Mouse (Mus musculus): ENCODE measurements around the gene Zfp111. TPM values are rescaled to one million over a fixed set of nuclear protein-coding genes. Genes with fewer than 3 reads are reported as not detected.

The Zfp111 gene
- polyA plus RNA-seq, 1 experiment, result 8.9 TPM

DNA sequence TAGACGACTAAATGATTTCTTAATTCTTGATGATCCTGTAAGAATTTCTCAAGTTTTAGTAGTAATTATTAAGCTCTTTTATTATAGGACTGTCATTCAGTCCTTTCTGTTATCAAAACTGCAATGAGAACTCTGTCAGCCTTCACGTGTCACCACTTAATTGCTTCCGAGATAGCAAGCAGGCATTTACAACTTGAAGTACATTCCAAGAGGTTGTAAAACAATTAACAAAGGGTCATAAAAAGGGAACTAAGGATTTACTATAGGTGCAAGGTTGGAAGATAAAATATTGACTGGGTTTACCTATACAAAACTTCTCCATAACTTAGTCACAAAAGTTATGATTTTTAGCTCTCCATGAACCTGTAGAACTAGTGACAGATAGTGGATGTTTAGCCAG, 18.1 kb downstream of the Zfp111 start:
- Histone ChIP-seq H3K4me3 (ENCODE audit: low read depth, low read length) (no peak overlapping the region), H3K9ac (ENCODE audit: low read depth, poor library complexity, severe bottlenecking) (no peak overlapping the region), H3K9me3 (replicated peaks; ENCODE audit: control insufficient read depth, insufficient read depth, low read length, poor library complexity, severe bottlenecking) (peaks cover 2% of the 10 kb centered on the region; the same call in 1 of the 2 replicates), H3K36me3 (ENCODE audit: control insufficient read depth, insufficient read depth, low read length, poor library complexity, severe bottlenecking) (peaks cover 3% of the 10 kb centered on the region; the same call in 1 of the 2 replicates), H3K27ac (ENCODE audit: insufficient read depth, low read length) (no peak overlapping the region), H3K4me1 (ENCODE audit: control insufficient read depth, insufficient read depth, low read length) (peaks cover 3% of the 10 kb centered on the region), H3K27me3 (ENCODE audit: control insufficient read depth, insufficient read depth, low read length, poor library complexity, severe bottlenecking) (no peaks in the 10 kb centered on the region)
- TF ChIP-seq EP300 (IDR thresholded peaks at IDR 0.05; ENCODE audit: insufficient read depth, low read depth, low read length) (no peak), POLR2A (IDR thresholded peaks at IDR 0.05; ENCODE audit: insufficient read depth, low read length) (no peak)

GRCm38 (mm10) chr7:24191361-24191760, 19.9 kb downstream of the Zfp111 start:
- H3K9ac ChIP-seq (ENCODE audit: low read depth, poor library complexity, severe bottlenecking), result no peak overlapping the region
- H3K4me3 ChIP-seq (ENCODE audit: low read depth, low read length), result no peak overlapping the region
- H3K27ac ChIP-seq (ENCODE audit: insufficient read depth, low read length), result no peak overlapping the region
- H3K4me1 ChIP-seq (ENCODE audit: control insufficient read depth, insufficient read depth, low read length), result peaks cover 3% of the 10 kb centered on the region
- no peak for TF ChIP-seq EP300 (IDR thresholded peaks at IDR 0.05; ENCODE audit: insufficient read depth, low read depth, low read length)
- TF ChIP-seq CTCF (IDR thresholded peaks at IDR 0.05; ENCODE audit: low read depth, low read length), result no peak
- TF ChIP-seq POLR2A (IDR thresholded peaks at IDR 0.05; ENCODE audit: insufficient read depth, low read length), result no peak
- H3K36me3 ChIP-seq (ENCODE audit: control insufficient read depth, insufficient read depth, low read length, poor library complexity, severe bottlenecking), result no peaks in the 10 kb centered on the region
- no peaks in the 10 kb centered on the region for H3K27me3 ChIP-seq (ENCODE audit: control insufficient read depth, insufficient read depth, low read length, poor library complexity, severe bottlenecking)
- H3K9me3 ChIP-seq (replicated peaks; ENCODE audit: control insufficient read depth, insufficient read depth, low read length, poor library complexity, severe bottlenecking), result no peaks in the 10 kb centered on the region; the same call in 1 of the 2 replicates

- H3K4me1 ChIP-seq (ENCODE audit: control insufficient read depth, insufficient read depth, low read length), result peaks cover 3% of the 10 kb centered on the region
- H3K27me3 ChIP-seq (ENCODE audit: control insufficient read depth, insufficient read depth, low read length, poor library complexity, severe bottlenecking), result no peaks in the 10 kb centered on the region
- H3K27ac ChIP-seq (ENCODE audit: insufficient read depth, low read length), result no peak overlapping the region
- H3K4me3 ChIP-seq (ENCODE audit: low read depth, low read length), result no peak overlapping the region
- no peaks in the 10 kb centered on the region; the same call in 1 of the 2 replicates for H3K9me3 ChIP-seq (replicated peaks; ENCODE audit: control insufficient read depth, insufficient read depth, low read length, poor library complexity, severe bottlenecking)
- no peaks in the 10 kb centered on the region for H3K36me3 ChIP-seq (ENCODE audit: control insufficient read depth, insufficient read depth, low read length, poor library complexity, severe bottlenecking)
- TF ChIP-seq EP300 (IDR thresholded peaks at IDR 0.05; ENCODE audit: insufficient read depth, low read depth, low read length), result no peak
- TF ChIP-seq CTCF (IDR thresholded peaks at IDR 0.05; ENCODE audit: low read depth, low read length), result no peak
- no peak for TF ChIP-seq POLR2A (IDR thresholded peaks at IDR 0.05; ENCODE audit: insufficient read depth, low read length)
- no peak overlapping the region for H3K9ac ChIP-seq (ENCODE audit: low read depth, poor library complexity, severe bottlenecking)
These were observed 21.7 kb downstream of the Zfp111 start for GRCm38 (mm10) chr7:24189571-24189944.

GRCm38 (mm10) chr7:24188901-24189570, 22.2 kb downstream of the Zfp111 start:
- Histone ChIP-seq H3K4me3 (ENCODE audit: low read depth, low read length) (no peak overlapping the region), H3K27ac (ENCODE audit: insufficient read depth, low read length) (no peak overlapping the region), H3K9me3 (replicated peaks; ENCODE audit: control insufficient read depth, insufficient read depth, low read length, poor library complexity, severe bottlenecking) (no peaks in the 10 kb centered on the region; the same call in 1 of the 2 replicates), H3K27me3 (ENCODE audit: control insufficient read depth, insufficient read depth, low read length, poor library complexity, severe bottlenecking) (no peaks in the 10 kb centered on the region), H3K36me3 (ENCODE audit: control insufficient read depth, insufficient read depth, low read length, poor library complexity, severe bottlenecking) (no peaks in the 10 kb centered on the region), H3K4me1 (ENCODE audit: control insufficient read depth, insufficient read depth, low read length) (peaks cover 3% of the 10 kb centered on the region), H3K9ac (ENCODE audit: low read depth, poor library complexity, severe bottlenecking) (no peak overlapping the region)
- TF ChIP-seq EP300 (IDR thresholded peaks at IDR 0.05; ENCODE audit: insufficient read depth, low read depth, low read length) (no peak), POLR2A (IDR thresholded peaks at IDR 0.05; ENCODE audit: insufficient read depth, low read length) (no peak), CTCF (IDR thresholded peaks at IDR 0.05; ENCODE audit: low read depth, low read length) (no peak)

GRCm38 (mm10) chr7:24187611-24188010, 23.6 kb downstream of the Zfp111 start:
- Histone ChIP-seq H3K9me3 (replicated peaks; ENCODE audit: control insufficient read depth, insufficient read depth, low read length, poor library complexity, severe bottlenecking) (no peaks in the 10 kb centered on the region), H3K27me3 (ENCODE audit: control insufficient read depth, insufficient read depth, low read length, poor library complexity, severe bottlenecking) (no peaks in the 10 kb centered on the region), H3K9ac (ENCODE audit: low read depth, poor library complexity, severe bottlenecking) (no peak overlapping the region), H3K36me3 (ENCODE audit: control insufficient read depth, insufficient read depth, low read length, poor library complexity, severe bottlenecking) (no peaks in the 10 kb centered on the region), H3K27ac (ENCODE audit: insufficient read depth, low read length) (no peak overlapping the region), H3K4me1 (ENCODE audit: control insufficient read depth, insufficient read depth, low read length) (peaks cover 3% of the 10 kb centered on the region), H3K4me3 (ENCODE audit: low read depth, low read length) (no peak overlapping the region)
- TF ChIP-seq EP300 (IDR thresholded peaks at IDR 0.05; ENCODE audit: insufficient read depth, low read depth, low read length) (no peak), POLR2A (IDR thresholded peaks at IDR 0.05; ENCODE audit: insufficient read depth, low read length) (no peak), CTCF (IDR thresholded peaks at IDR 0.05; ENCODE audit: low read depth, low read length) (no peak)

DNA sequence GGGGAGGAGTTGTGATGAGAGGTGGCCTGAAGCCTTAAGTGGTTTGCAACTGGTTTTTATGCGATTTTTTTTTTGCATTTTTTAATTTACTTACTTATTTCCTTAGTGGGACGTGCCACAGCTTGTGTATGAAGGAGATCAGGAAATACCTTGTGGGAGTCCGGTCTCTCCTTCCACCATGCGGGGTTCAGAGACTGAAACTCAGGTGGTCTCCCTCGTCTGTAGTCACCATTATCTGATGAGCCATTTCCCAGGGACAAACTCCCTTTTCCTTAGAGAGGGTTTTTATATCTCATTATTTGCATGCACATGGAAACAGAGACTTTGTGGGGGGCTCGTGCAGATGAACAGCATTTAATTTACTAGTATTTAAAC, 35.9 kb downstream of the Zfp111 start:
- H3K27ac ChIP-seq (ENCODE audit: insufficient read depth, low read length), result no peak overlapping the region
- H3K4me3 ChIP-seq (ENCODE audit: low read depth, low read length), result peak overlapping the region; percentile 99
- no peaks in the 10 kb centered on the region for H3K4me1 ChIP-seq (ENCODE audit: control insufficient read depth, insufficient read depth, low read length)
- no peaks in the 10 kb centered on the region for H3K36me3 ChIP-seq (ENCODE audit: control insufficient read depth, insufficient read depth, low read length, poor library complexity, severe bottlenecking)
- TF ChIP-seq EP300 (IDR thresholded peaks at IDR 0.05; ENCODE audit: insufficient read depth, low read depth, low read length), result no peak
- TF ChIP-seq POLR2A (IDR thresholded peaks at IDR 0.05; ENCODE audit: insufficient read depth, low read length), result no peak
- TF ChIP-seq CTCF (IDR thresholded peaks at IDR 0.05; ENCODE audit: low read depth, low read length), result no peak
- H3K9ac ChIP-seq (ENCODE audit: low read depth, poor library complexity, severe bottlenecking), result peak overlapping the region; percentile 29; the same call in 1 of the 2 replicates
- H3K27me3 ChIP-seq (ENCODE audit: control insufficient read depth, insufficient read depth, low read length, poor library complexity, severe bottlenecking), result no peaks in the 10 kb centered on the region
- no peaks in the 10 kb centered on the region for H3K9me3 ChIP-seq (replicated peaks; ENCODE audit: control insufficient read depth, insufficient read depth, low read length, poor library complexity, severe bottlenecking)

Measured in ES-Bruce4 (cell line).